Mouse (Mus musculus) heart, adult 11 months (tissue): ENCODE measurements at regions not wholly inside any gene's neighbourhood (a gene's known extent, or its start where the extent isn't known, plus 50 kb on each side); places are given as distances from the start of the nearest gene placed in this dataset.

ENCODE experiments used
- DNase-seq: peaks from one replicate; pipeline ENCODE4 v3.0.0; 2022

- DNase-seq = no peak
These were observed 674.2 kb downstream of the Rfpl4b start for GRCm38 (mm10) chr10:38147421-38147820.

GRCm38 (mm10) chr10:38139196-38139595, 682.4 kb downstream of the Rfpl4b start:
- DNase-seq = peak; percentile 75

- peak; percentile 96 for DNase-seq
These were observed 699.5 kb downstream of the Rfpl4b start for GRCm38 (mm10) chr10:38121911-38122573.

- DNase-seq = peak; percentile 68
These were observed 703.0 kb downstream of the Rfpl4b start for GRCm38 (mm10) chr10:38118601-38119000.

- DNase-seq = peak; percentile 39
These were observed 705.1 kb downstream of the Rfpl4b start for GRCm38 (mm10) chr10:38116516-38116915.

GRCm38 (mm10) chr10:38114194-38114593, 707.4 kb downstream of the Rfpl4b start:
- DNase-seq = no peak

GRCm38 (mm10) chr10:38108591-38108990, 713.0 kb downstream of the Rfpl4b start:
- DNase-seq = no peak

GRCm38 (mm10) chr10:38103570-38103969, 718.0 kb downstream of the Rfpl4b start:
- DNase-seq = no peak

- DNase-seq = no peak
These were observed 743.1 kb downstream of the Rfpl4b start for GRCm38 (mm10) chr10:38078521-38078920.

GRCm38 (mm10) chr10:38072394-38072793, 749.2 kb downstream of the Rfpl4b start:
- DNase-seq = no peak

- DNase-seq = peak; percentile 80
These were observed 762.5 kb downstream of the Rfpl4b start for GRCm38 (mm10) chr10:38059050-38059449.

- DNase-seq = no peak
These were observed 811.1 kb downstream of the Rfpl4b start for GRCm38 (mm10) chr10:38010452-38010851.

- no peak for DNase-seq
These were observed 825.7 kb downstream of the Rfpl4b start for GRCm38 (mm10) chr10:37995691-37996445.

- DNase-seq = peak; percentile 90
These were observed 833.0 kb downstream of the Rfpl4b start for GRCm38 (mm10) chr10:37988297-37989263.

GRCm38 (mm10) chr10:37978899-37979539, 840.3 kb upstream of the Marcks start:
- DNase-seq = peak; percentile 79

GRCm38 (mm10) chr10:37960051-37960450, 821.3 kb upstream of the Marcks start:
- DNase-seq = no peak

- DNase-seq = no peak
These were observed 776.1 kb upstream of the Marcks start for GRCm38 (mm10) chr10:37914780-37915179.

GRCm38 (mm10) chr10:37911669-37912068, 772.9 kb upstream of the Marcks start:
- no peak for DNase-seq

GRCm38 (mm10) chr10:37908276-37908675, 769.6 kb upstream of the Marcks start:
- no peak for DNase-seq

- no peak for DNase-seq
These were observed 769.0 kb upstream of the Marcks start for GRCm38 (mm10) chr10:37907731-37908130.

- DNase-seq = no peak
These were observed 749.2 kb upstream of the Marcks start for GRCm38 (mm10) chr10:37887961-37888360.

GRCm38 (mm10) chr10:37880841-37881240, 742.1 kb upstream of the Marcks start:
- DNase-seq = no peak

GRCm38 (mm10) chr10:37873925-37874324, 735.2 kb upstream of the Marcks start:
- no peak for DNase-seq
